Mouse (Mus musculus): ENCODE data around the gene Tph2. TPM values are rescaled to one million over a fixed set of nuclear protein-coding genes. Genes with fewer than 3 reads are reported as not detected.

Gene Tph2
- total RNA-seq, 2 experiments from 2014 or later = 0.48 to 0.70 TPM

Other genes with a start within 250 kb of the Tph2 start
- gene Tbc1d15, start 66.4 kb upstream of the Tph2 start, total RNA-seq (2021) = 10 to 100 TPM; 37.0 to 38.4 TPM
- 10 to 100 TPM; 42.0 to 43.0 TPM for gene Rab21, start 130.6 kb upstream of the Tph2 start, total RNA-seq (2021)
- gene Tmem19, start 177.5 kb upstream of the Tph2 start, total RNA-seq (2021) = 10 to 100 TPM; 40.6 to 45.3 TPM
- gene Thap2, start 199.4 kb upstream of the Tph2 start, total RNA-seq (2021) = 10 to 100 TPM; 13.0 to 18.3 TPM
- 10 to 100 TPM; 43.4 to 46.7 TPM for gene Zfc3h1, start 199.9 kb upstream of the Tph2 start, total RNA-seq (2021)

All from left cerebral cortex, postnatal 4 days (tissue).